Mouse (Mus musculus): ENCODE measurements at regions not wholly inside any gene's neighbourhood (a gene's known extent, or its start where the extent isn't known, plus 50 kb on each side); places are given as distances from the start of the nearest gene placed in this dataset.

GRCm38 (mm10) chr3:66646251-66646650 is 334.9 kb upstream of the Rsrc1 start:
- no peak for DNase-seq (ENCODE audit: low spot score in 2 of 2)
- intact Hi-C loops (cut with DNase I): no loop called here

GRCm38 (mm10) chr3:66649271-66649670 is 331.9 kb upstream of the Rsrc1 start:
- DNase-seq (ENCODE audit: low spot score in 2 of 2): no peak
- intact Hi-C loops (cut with DNase I): no loop called here

- peak; percentile 5 to 6 for DNase-seq (ENCODE audit: low spot score in 2 of 2)
- intact Hi-C loops (cut with DNase I): no loop called here
Observed at GRCm38 (mm10) chr3:66650076-66650748, 331.0 kb upstream of the Rsrc1 start.

GRCm38 (mm10) chr3:66650749-66651472 is 330.3 kb upstream of the Rsrc1 start:
- no peak for DNase-seq (ENCODE audit: low spot score in 2 of 2)
- intact Hi-C loops (cut with DNase I): no loop called here

- intact Hi-C loops (cut with DNase I): no loop called here
- no peak for DNase-seq (ENCODE audit: low spot score in 2 of 2)
Observed at GRCm38 (mm10) chr3:66652139-66652846, 328.9 kb upstream of the Rsrc1 start.

- intact Hi-C loops (cut with DNase I): no loop called here
- DNase-seq (ENCODE audit: low spot score in 2 of 2): no peak
Observed at GRCm38 (mm10) chr3:66653961-66654360, 327.2 kb upstream of the Rsrc1 start.

- intact Hi-C loops (cut with DNase I): no loop called here
Observed at GRCm38 (mm10) chr3:66654860-66655259, 326.3 kb upstream of the Rsrc1 start.

GRCm38 (mm10) chr3:66656458-66656857 is 324.7 kb upstream of the Rsrc1 start:
- no peak for DNase-seq (ENCODE audit: low spot score in 2 of 2)
- intact Hi-C loops (cut with DNase I): no loop called here

More at GRCm38 (mm10) chr3:66654860-66655259, 326.3 kb upstream of the Rsrc1 start:
- no peak for DNase-seq (ENCODE audit: low spot score in 2 of 2)

GRCm38 (mm10) chr3:66660555-66660954 is 320.6 kb upstream of the Rsrc1 start:
- intact Hi-C loops (cut with DNase I): no loop called here

GRCm38 (mm10) chr3:66661826-66662618 is 319.2 kb upstream of the Rsrc1 start:
- DNase-seq (ENCODE audit: low spot score in 2 of 2): no peak
- intact Hi-C loops (cut with DNase I): no loop called here

More at GRCm38 (mm10) chr3:66660555-66660954, 320.6 kb upstream of the Rsrc1 start:
- DNase-seq (ENCODE audit: low spot score in 2 of 2): no peak

GRCm38 (mm10) chr3:66683589-66684286 is 297.5 kb upstream of the Rsrc1 start:
- intact Hi-C loops (cut with DNase I): no loop called here
- no peak for DNase-seq (ENCODE audit: low spot score in 2 of 2)

- no peak for DNase-seq (ENCODE audit: low spot score in 2 of 2)
- intact Hi-C loops (cut with DNase I): no loop called here
Observed at GRCm38 (mm10) chr3:66684287-66684903, 296.8 kb upstream of the Rsrc1 start.

- DNase-seq (ENCODE audit: low spot score in 2 of 2): no peak
- intact Hi-C loops (cut with DNase I): no loop called here
Observed at GRCm38 (mm10) chr3:66685136-66685535, 296.1 kb upstream of the Rsrc1 start.

GRCm38 (mm10) chr3:66687126-66687525 is 294.1 kb upstream of the Rsrc1 start:
- DNase-seq (ENCODE audit: low spot score in 2 of 2): no peak
- intact Hi-C loops (cut with DNase I): no loop called here

- intact Hi-C loops (cut with DNase I): no loop called here
- no peak for DNase-seq (ENCODE audit: low spot score in 2 of 2)
Observed at GRCm38 (mm10) chr3:66690906-66691522, 290.2 kb upstream of the Rsrc1 start.

- no peak for DNase-seq (ENCODE audit: low spot score in 2 of 2)
- intact Hi-C loops (cut with DNase I): no loop called here
Observed at GRCm38 (mm10) chr3:66695125-66695524, 286.1 kb upstream of the Rsrc1 start.

- DNase-seq (ENCODE audit: low spot score in 2 of 2): no peak
- intact Hi-C loops (cut with DNase I): no loop called here
Observed at GRCm38 (mm10) chr3:66695661-66696253, 285.4 kb upstream of the Rsrc1 start.

GRCm38 (mm10) chr3:66698083-66698482 is 283.1 kb upstream of the Rsrc1 start:
- DNase-seq (ENCODE audit: low spot score in 2 of 2): peak in 1 of 2 experiments; percentile 4
- intact Hi-C loops (cut with DNase I): no loop called here

All from left cerebral cortex, postnatal 36 days (tissue).